Mouse (Mus musculus) CH12F3 (cell line): ENCODE measurements around the gene Ppef2.

Source experiments
- in situ Hi-C: fragments of 300-500 bp; cut with MboI; formaldehyde crosslinking; loops from 2 replicates; pipeline ENCODE4 v1.14.3; 2020; ENCODE audit warnings: low sequenced_read_pairs

Gene Ppef2

DNA sequence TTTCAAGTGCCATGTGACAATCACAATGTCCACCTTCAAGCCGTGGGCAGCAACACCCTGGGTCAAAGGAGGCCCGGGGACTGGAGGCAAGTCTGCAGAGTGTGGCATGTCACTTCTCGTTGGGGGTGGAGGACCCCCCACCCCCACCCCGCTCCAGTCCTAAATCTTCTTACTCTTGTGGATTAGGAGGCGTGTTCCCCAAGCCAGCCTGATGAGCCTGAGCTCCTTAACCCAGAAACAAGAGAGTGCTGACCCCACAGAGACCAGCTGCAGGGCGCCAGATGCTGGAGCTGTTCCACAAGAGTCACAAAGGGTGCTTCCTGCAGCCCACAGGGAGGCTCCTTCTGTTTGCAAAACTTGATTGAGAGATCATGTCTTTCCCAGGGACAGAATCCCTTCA, at the start of gene Ppef2:
TSS of gene Ppef2 (minus strand) at position 61 of the 400 bp plus-strand sequence.
- in situ Hi-C loops: no loop called here

DNA sequence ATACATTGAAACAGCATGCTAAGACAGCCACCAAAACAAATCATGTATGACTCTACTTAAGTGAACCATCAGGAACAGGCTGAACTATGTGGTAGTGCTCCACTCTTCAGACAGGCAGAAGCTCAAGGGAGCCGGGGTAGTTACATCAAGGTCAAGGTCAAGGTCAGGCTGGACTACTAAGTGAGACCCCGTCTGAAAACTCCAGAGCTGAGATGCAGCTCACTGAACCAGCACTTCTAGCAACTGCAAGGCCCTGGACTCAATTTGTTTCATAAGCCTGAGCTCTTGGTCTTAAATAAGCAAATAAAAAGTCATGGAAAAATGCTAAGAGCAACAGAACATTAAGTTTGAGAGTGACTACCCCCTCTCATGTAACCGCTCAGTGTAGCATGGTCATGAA, 48.2 kb upstream of the Ppef2 start:
- in situ Hi-C loops: no loop called here

GRCm38 (mm10) chr5:92302149-92302840, 46.2 kb upstream of the Ppef2 start:
- in situ Hi-C loops: no loop called here

GRCm38 (mm10) chr5:92294525-92294924, 38.4 kb upstream of the Ppef2 start:
- in situ Hi-C loops: no loop called here

DNA sequence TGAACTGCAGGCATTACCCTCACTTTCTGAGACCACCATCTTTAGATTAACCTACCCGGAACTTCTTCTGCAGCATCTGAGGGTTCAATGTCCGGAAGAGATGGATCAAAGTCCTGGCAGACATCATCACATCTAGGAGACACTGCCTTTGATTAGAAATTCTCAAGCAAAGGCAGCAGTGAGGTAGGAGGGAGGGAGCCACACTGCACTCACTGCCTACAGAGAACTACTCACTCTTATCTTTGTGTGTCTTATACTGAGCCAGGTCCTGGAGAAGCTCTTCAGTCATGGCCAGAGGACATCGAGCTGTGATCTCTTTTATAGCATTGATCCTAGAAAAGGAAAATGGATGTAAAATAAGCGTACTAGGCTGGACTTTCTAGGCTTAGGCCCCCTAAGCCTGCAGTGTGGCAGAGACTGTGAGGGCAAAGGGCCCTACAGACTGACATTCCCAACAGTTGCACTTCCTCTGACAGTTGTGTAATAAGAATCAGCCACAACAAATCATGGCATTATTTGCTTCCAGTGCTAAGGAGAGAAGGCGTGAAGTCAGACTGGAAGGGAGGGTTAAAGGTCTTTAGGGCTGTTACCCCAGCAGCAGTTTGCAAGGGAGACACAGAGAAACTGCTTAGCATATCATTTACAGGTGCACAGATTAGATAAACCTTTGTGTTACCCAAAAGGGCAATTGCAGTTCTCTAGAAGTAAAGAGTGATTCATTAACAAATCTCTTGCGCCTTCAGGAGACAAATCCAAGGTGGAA, 35.8 kb upstream of the Ppef2 start:
- in situ Hi-C loops: no loop called here

GRCm38 (mm10) chr5:92287840-92288239, 31.8 kb upstream of the Ppef2 start:
- in situ Hi-C loops: no loop called here

DNA sequence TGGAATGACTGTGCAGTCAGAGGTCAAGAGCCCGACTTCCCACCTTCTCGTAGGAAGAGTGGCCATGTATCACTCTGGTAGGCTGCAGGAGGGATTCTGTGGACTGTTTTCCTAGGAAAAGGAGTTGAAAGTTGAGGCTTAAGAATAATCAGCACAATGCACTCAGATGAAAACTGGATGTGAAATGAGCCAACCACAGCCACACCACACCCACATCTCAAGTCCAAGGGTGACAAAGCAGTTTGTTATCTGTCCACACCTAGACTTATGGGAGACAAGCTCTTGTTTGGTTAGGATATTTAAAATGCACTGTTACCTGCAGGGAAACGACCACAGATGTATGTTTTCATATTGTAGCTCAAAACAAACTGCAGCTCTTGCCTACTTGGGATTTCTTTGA, 27.0 kb upstream of the Ppef2 start:
- in situ Hi-C loops: no loop called here

GRCm38 (mm10) chr5:92282571-92282970, 26.5 kb upstream of the Ppef2 start:
- in situ Hi-C loops: no loop called here

GRCm38 (mm10) chr5:92278942-92279537, 23.0 kb upstream of the Ppef2 start:
- in situ Hi-C loops: no loop called here

DNA sequence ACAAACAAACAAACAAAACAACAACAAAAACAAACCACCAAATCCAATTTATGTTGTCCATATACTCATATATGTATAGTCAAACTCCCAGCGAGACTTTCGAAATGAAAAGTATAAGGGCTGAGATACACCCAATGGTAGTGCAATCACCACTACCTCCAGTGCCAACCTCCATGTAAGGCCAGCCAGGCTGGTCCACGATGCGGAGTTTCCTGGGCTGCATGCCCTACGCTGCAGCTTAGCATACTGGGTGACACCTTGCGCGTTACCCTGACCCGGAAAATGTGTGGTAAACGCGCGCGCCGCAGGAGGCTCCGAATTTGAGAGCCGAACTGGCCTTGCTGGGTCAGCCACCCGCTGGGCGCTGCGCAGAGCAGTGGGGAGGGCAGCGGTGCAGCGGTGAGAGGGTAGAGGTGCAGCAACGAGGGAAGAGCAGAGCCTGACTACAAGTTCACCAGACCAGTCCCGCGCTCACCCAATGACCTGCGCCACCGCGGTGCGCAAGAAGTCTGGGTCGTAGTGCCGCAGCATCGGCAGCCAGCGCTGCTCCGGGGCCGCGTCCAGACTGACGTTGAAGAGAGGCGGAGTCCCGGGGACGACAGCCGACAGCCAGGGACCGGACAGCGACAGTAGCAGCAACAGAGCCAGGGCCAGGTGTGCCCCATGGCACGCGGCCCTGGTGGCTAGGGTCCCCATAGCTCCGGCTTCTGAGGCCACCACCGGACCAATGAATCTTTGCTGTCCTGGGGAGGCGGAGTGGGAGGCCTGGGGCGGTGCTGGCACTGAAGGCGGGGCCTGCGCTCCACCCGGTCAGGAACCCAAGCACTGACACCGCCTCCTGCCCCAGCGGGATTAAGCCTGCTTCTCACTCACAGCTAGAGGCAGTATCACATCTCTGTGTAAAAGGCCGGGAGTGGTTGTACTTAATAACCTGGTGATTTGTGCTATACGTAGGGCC, 21.6 kb upstream of the Ppef2 start, which contains the start of gene Naaa:
TSS of gene Naaa (minus strand) at position 734 of the 958 bp plus-strand sequence.
- in situ Hi-C loops: no loop called here

DNA sequence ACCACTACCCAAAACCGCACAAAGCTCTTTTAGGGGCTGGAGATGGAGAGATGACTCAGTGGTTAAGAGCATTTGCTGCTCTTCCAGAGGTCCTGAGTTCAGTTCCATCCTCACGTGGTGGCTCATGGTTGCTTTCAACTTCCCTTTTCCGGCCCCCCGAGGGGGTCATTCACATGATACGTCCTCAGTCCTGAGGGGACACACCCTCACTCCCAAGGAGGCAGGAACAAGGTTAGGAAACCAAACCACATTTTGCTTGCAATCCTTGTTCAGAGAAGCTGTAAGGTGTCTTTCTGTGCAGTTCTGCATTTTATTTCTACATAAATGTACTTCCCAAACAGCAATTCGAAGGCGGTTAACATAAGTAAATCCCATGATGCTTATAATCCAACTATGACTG, 14.4 kb upstream of the Ppef2 start:
- in situ Hi-C loops: no loop called here

DNA sequence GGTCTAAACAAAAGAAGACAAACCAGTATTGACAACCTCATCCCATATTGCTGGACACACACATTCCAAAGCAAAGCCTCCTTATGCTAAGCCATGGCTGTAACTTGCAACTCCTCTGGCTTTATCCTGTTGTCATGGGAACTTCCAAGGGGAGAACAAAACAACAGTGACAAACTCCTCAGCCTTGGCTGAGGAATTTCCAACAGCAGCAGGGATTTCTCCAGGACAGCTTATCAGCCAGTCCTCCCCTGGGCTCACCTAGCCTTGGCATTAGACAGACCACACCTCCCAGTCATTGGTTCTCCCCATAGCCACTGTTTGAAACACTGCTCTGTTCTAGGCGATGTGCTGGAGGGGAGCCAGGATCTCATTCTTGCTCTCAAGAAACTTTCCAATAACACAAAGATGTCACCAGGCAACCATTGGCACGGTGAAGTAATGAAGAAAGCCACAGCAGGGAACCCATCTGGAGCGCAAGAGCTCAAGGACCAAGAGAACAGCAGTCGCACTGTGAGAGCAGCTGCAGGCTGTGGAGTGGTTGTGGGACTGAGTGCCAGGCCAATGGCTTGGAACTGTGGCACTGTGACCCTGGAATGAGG, 7.8 kb upstream of the Ppef2 start:
- in situ Hi-C loops: no loop called here

- in situ Hi-C loops: no loop called here
These were observed 6.6 kb upstream of the Ppef2 start for GRCm38 (mm10) chr5:92262646-92263045.

DNA sequence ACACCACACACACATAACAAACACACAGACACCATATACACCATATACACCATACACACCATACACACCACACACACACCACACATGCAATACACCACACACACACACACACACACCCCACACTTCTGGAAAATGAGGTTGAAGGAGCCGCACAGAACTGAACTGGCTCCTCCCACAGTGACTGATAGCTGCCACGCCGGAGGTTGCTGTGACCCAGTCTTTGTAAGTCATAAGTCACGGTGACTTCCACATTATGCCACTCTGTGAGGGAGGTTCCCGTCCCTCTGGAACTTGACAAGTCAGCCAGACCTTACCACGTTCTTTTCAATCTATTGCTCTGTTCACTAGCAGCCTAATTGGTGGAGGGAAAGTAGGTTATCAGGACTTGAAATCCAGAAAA, 1.6 kb downstream of the Ppef2 start:
- in situ Hi-C loops: no loop called here

- in situ Hi-C loops: no loop called here
These were observed 3.2 kb downstream of the Ppef2 start for GRCm38 (mm10) chr5:92252797-92253343.

DNA sequence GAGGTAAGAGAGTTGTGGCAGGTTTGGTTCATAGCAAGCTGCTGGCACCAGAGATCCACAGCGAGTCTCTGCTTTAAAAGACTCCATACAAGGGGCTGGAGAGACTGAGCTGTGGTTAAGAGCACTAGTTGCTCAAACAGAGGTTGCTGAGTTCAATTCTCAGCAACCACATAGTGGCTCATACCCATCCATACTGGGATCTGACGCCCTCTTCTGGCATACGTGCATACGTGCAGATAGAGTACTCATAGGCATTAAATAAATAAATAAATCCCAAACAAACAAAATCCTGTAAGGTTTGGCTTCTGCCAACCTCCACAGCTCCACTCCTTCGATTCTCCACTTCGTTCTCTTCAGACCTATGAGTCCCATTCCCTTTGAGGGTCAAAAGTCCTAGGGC, 4.0 kb downstream of the Ppef2 start:
- in situ Hi-C loops: no loop called here

DNA sequence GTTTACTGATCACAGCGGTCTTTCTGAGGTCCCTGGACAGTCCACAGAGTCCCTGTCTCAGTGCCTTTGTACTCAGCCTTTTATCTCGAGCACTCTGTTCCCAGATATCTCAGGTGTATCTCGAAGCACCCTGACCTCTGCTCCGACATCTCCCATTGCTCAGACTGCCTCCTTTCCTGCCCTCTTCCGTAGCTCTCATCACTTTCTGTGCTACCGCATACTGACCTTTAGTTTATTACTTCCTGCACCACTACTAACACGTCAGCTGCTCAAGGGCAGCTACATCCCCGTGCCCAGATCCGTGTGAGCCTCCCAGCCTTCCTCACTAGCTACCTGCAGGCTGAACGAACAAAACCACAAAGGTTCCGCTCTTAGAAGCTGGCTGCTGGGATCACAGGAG, 7.5 kb downstream of the Ppef2 start:
- in situ Hi-C loops: loop anchor here (10.0 kb wide), 1 partner anchor 54 kb away; no protein-coding TSS in a partner anchor

GRCm38 (mm10) chr5:92245483-92245882, 10.6 kb downstream of the Ppef2 start:
- in situ Hi-C loops: loop anchor here (10.0 kb wide), 1 partner anchor 51 kb away; no protein-coding TSS in a partner anchor

DNA sequence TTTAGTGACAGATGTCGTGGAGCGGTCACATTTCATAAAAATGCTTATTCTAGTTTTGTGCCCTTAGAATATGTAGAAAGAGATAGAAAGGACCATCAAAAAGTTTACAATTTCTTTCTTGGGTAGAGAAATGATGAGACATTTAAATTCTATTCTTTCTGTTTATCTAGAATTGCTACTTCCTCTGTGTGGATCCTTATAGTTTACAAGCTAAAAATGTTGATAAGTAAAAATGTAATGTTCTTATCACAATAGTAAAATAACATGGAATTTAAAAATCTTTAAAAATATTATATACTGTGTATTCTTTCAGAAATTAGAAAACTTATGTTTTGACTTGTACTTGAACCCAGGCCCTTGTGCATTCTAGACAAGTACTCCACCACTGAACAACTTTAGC, 11.2 kb downstream of the Ppef2 start:
- in situ Hi-C loops: loop anchor here (10.0 kb wide), 1 partner anchor 50 kb away; no protein-coding TSS in a partner anchor

DNA sequence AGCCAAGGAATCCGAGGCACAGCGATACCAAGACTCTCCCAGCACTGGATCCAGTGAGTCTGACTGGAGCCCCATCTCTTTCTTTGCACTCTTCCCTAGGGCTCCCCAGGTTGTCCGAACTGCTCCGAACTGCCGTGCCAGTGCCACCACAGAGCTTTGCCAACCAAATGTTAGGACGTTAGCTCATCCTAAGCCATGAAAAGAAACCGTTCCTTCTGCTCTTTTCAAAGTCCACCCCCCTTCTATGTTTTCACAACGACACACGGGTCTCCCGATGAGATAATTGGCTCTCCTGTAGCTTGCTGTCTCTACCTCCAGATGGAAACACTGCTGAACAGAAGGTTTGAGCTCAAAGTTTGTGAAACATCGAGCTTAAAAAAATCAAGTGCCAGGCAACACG, 15.3 kb downstream of the Ppef2 start:
- in situ Hi-C loops: loop anchor here (10.0 kb wide), 1 partner anchor 46 kb away; no protein-coding TSS in a partner anchor
